In the genomic region with DNA sequence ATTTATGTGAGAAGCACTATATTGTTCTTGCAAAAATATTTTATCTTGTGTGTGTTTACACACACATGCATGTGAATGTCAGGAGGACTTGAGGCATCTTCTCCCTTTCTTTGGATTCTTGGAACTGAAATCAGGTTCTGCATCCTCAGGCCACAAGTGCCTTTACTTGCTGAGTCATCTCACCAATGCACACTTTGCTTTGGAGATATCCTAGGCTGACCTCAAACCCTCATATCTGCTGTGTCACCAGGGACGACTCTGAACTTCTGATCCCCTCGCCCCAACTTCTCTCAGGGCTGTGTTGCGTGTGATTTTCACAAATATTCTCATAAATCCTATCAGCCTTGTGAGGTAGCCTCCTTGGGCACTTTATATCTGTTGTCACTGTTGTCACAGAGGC, we compare ENCODE assay signal across 14 mouse cellular contexts.
DNase-seq lines count a peak whose midpoint lies in the region; ATAC-seq and TF ChIP-seq lines count a peak whose summit lies in the region.
"Had no signal": no experiment of that assay in that cellular context is flagged by ENCODE, and none has a peak within 500 bp of the region (broad histone marks: within the 10 kb centered on the region; RNA-seq: fewer than 3 reads in every experiment).

No protein-coding gene starts in this region.

- H3K27ac ChIP-seq in liver, embryonic 12.5 days = peak overlapping the region; percentile 86
- H3K27ac ChIP-seq: gastrocnemius, adult 2 months; hindbrain, embryonic 13.5 days had no signal

- H3K27me3 ChIP-seq in liver, embryonic 12.5 days (replicated peaks) = no peaks in the 10 kb centered on the region
- no peaks in the 10 kb centered on the region for H3K27me3 ChIP-seq in myocyte (ENCODE audit: control insufficient read depth, insufficient read depth, insufficient read length)
- H3K27me3 ChIP-seq: hindbrain, embryonic 13.5 days had no signal

- H3K9ac ChIP-seq in liver, embryonic 12.5 days = no peak overlapping the region
- H3K9ac ChIP-seq: hindbrain, embryonic 13.5 days had no signal

- H3K9me3 ChIP-seq in liver, embryonic 12.5 days (replicated peaks) = no peaks in the 10 kb centered on the region
- H3K9me3 ChIP-seq: hindbrain, embryonic 13.5 days had no signal

- ATAC-seq in liver, embryonic 12.5 days = peak; percentile 87
- ATAC-seq: activated CD4-positive, CD25-positive, alpha-beta regulatory T cell, adult 4 months had no signal

- H3ac ChIP-seq in myocyte (ENCODE audit: control insufficient read depth, insufficient read length) = no peak overlapping the region

- DNase-seq in embryo, embryonic 10 days (ENCODE audit: low spot score) = peak; percentile 11
- DNase-seq in embryo, embryonic 11 days = no peak
- DNase-seq in c-Kit-positive CD71-positive TER-119-positive erythroid progenitor cells, embryonic 14.5 days (ENCODE audit: low spot score) = peak; percentile 70
- no peak for DNase-seq in layer of hippocampus, adult 9-11 months
- no peak for DNase-seq in B cell, adult 2 months
- DNase-seq in thymus, postnatal 14 days = no peak
- DNase-seq: gastrocnemius, adult 2 months; kidney, adult 2 months; lung, adult 18-20 months had no signal

- H3K4me3 ChIP-seq in liver, embryonic 12.5 days = no peak overlapping the region
- no peak overlapping the region for H3K4me3 ChIP-seq in myocyte
- H3K4me3 ChIP-seq: gastrocnemius, adult 2 months; hindbrain, embryonic 13.5 days had no signal

- peak overlapping the region; percentile 34 for H3K4me2 ChIP-seq in liver, embryonic 12.5 days
- peak overlapping the region; percentile 5 for H3K4me2 ChIP-seq in myocyte (ENCODE audit: low read depth)
- H3K4me2 ChIP-seq: heart, embryonic 11.5 days; hindbrain, embryonic 13.5 days had no signal

- peaks cover 58% of the 10 kb centered on the region for H3K4me1 ChIP-seq in liver, embryonic 12.5 days
- H3K4me1 ChIP-seq: hindbrain, embryonic 13.5 days had no signal

- H3K36me3 ChIP-seq in liver, embryonic 12.5 days = peaks cover 40% of the 10 kb centered on the region
- H3K36me3 ChIP-seq in myocyte (ENCODE audit: control insufficient read depth, insufficient read depth) = peaks cover 16% of the 10 kb centered on the region

- peaks cover 3% of the 10 kb centered on the region for H3K79me2 ChIP-seq in myocyte (ENCODE audit: control insufficient read depth, insufficient read depth)

- no peak for TF ChIP-seq POLR2A in myocyte (IDR thresholded peaks at IDR 0.05; ENCODE audit: insufficient read length, low read depth)

- WGBS in liver, embryonic 12.5 days (ENCODE audit: insufficient replicate concordance) = 14% methylated on average over 3 of the region's 3 CpGs

TF ChIP-seq in myocyte, 11 proteins besides CTCF, POLR2A, EP300 and RAD21:
- TF ChIP-seq REST (IDR thresholded peaks at IDR 0.05; ENCODE audit: insufficient read depth, insufficient read length) (no peak), CEBPB (IDR thresholded peaks at IDR 0.05; ENCODE audit: insufficient read depth, poor library complexity, severe bottlenecking) (no peak), E2F4 (IDR thresholded peaks at IDR 0.05; ENCODE audit: insufficient read depth) (no peak), SRF (IDR thresholded peaks at IDR 0.05; ENCODE audit: control insufficient read depth, insufficient read length, low read depth) (no peak), MYOD1 (IDR thresholded peaks at IDR 0.05; ENCODE audit: control insufficient read depth in 1 of 3, insufficient read length in 2 of 3, low read depth in 2 of 3) (no peak), MYOG (IDR thresholded peaks at IDR 0.05; ENCODE audit: control insufficient read depth in 1 of 3, insufficient read depth in 1 of 3, insufficient read length in 2 of 3, low read depth in 2 of 3) (no peak), POLR2AphosphoS2 (IDR thresholded peaks at IDR 0.05; ENCODE audit: insufficient read length, low read depth) (no peak), TCF3 (IDR thresholded peaks at IDR 0.05; ENCODE audit: insufficient read length, low read depth) (no peak), MAX (IDR thresholded peaks at IDR 0.05; ENCODE audit: low read depth) (no peak), USF1 (IDR thresholded peaks at IDR 0.05; ENCODE audit: low read depth) (no peak), TCF12 (IDR thresholded peaks at IDR 0.05; ENCODE audit: insufficient read depth, poor library complexity, severe bottlenecking) (no peak)

Comparison
In these comparisons a context has a peak if more than half of its experiments do, and no peak if none do; other contexts are left out.
1. DNase-seq: peak in embryo, embryonic 10 days (single experiment) and c-Kit-positive CD71-positive TER-119-positive erythroid progenitor cells, embryonic 14.5 days (single experiment); none in embryo, embryonic 11 days (single experiment), layer of hippocampus, adult 9-11 months (single experiment), B cell, adult 2 months (0 of 2) and thymus, postnatal 14 days (single experiment).